Mouse (Mus musculus) MEL (cell line): ENCODE measurements around the gene Kazn. TPM values are rescaled to one million over a fixed set of nuclear protein-coding genes. Genes with fewer than 3 reads are reported as not detected.

Experiments
- DNase-seq: peaks from one replicate; pipeline ENCODE4 v3.0.0; 2011; ENCODE audit warnings: low read depth, low spot score
- H3K27ac ChIP-seq: 2 replicates; pipeline ENCODE4 v1.5.1; 2012; ENCODE audit warnings: low read depth, mild to moderate bottlenecking, control low read depth, low read length, moderate library complexity; ENCODE audit not compliant: control insufficient read depth
- H3K27me3 ChIP-seq, 2 experiments: fragments of 150-350 bp in 1 of 2; sonication (generic) in 1 of 2; 2 replicates each; pipeline ENCODE4 v1.6.1; 2012; ENCODE audit warnings: low read length in 2 of 2, mild to moderate bottlenecking in 2 of 2, improper control_type of control experiment in 1 of 2, moderate library complexity in 1 of 2; ENCODE audit not compliant: insufficient read depth in 2 of 2, control insufficient read depth in 1 of 2
- H3K36me3 ChIP-seq, 2 experiments: 2 replicates each; pipeline ENCODE4 v1.6.1; 2012 to 2014; ENCODE audit warnings: low read length in 2 of 2, improper control_type of control experiment in 1 of 2, inconsistent platforms in 1 of 2, mild to moderate bottlenecking in 1 of 2; ENCODE audit not compliant: insufficient read depth in 2 of 2, control insufficient read depth in 1 of 2
- H3K4me1 ChIP-seq, 2 experiments: fragments of 150-350 bp in 1 of 2; sonication (generic) in 1 of 2; 2 replicates each; pipeline ENCODE4 v1.6.1; 2012; ENCODE audit warnings: low read length in 2 of 2, improper control_type of control experiment in 1 of 2, mild to moderate bottlenecking in 1 of 2; ENCODE audit not compliant: insufficient read depth in 2 of 2, control insufficient read depth in 1 of 2
- H3K4me3 ChIP-seq, 2 experiments: fragments of 150-350 bp in 1 of 2; sonication (generic) in 1 of 2; 2 replicates each; pipeline ENCODE4 v1.5.1; 2012; ENCODE audit warnings: low read depth in 2 of 2, low read length in 2 of 2, mild to moderate bottlenecking in 2 of 2, moderate library complexity in 2 of 2, control low read depth in 1 of 2, improper control_type of control experiment in 1 of 2; ENCODE audit not compliant: control insufficient read depth in 1 of 2, insufficient read depth in 1 of 2
- H3K79me2 ChIP-seq: 2 replicates; pipeline ENCODE4 v1.6.1; 2012; ENCODE audit warnings: mild to moderate bottlenecking, low read length, moderate library complexity; ENCODE audit not compliant: control insufficient read depth, poor library complexity, insufficient read depth
- H3K9ac ChIP-seq: 2 replicates; pipeline ENCODE4 v1.6.1; 2012; ENCODE audit warnings: low read depth, mild to moderate bottlenecking, control low read depth, low read length, moderate library complexity; ENCODE audit not compliant: control insufficient read depth, poor library complexity, severe bottlenecking
- H3K9me3 ChIP-seq: fragments of 150-350 bp; sonication (generic); replicated peaks from 2 replicates; pipeline ENCODE4 v1.6.1; 2012; ENCODE audit warnings: mild to moderate bottlenecking, low read length, improper control_type of control experiment, moderate library complexity; ENCODE audit not compliant: insufficient read depth
- BHLHE40 ChIP-seq: IDR thresholded peaks from 2 replicates; pipeline ENCODE4 v1.6.1; 2012; ENCODE audit warnings: low read depth, mild to moderate bottlenecking, inconsistent platforms, low read length, improper control_type of control experiment, borderline replicate concordance
- CHD1 ChIP-seq: IDR thresholded peaks from 2 replicates; pipeline ENCODE4 v1.6.1; 2012; ENCODE audit warnings: low read depth, mild to moderate bottlenecking, inconsistent platforms, low read length, improper control_type of control experiment
- CTCF ChIP-seq, 3 experiments: IDR thresholded peaks in 2 of 3; conservative IDR thresholded peaks in 1 of 3; 2 replicates each; pipeline ENCODE4 v1.5.1; 2011 to 2012; ENCODE audit warnings: low read length in 3 of 3, low read depth in 2 of 3, mild to moderate bottlenecking in 2 of 3, improper control_type of control experiment in 1 of 3, inconsistent platforms in 1 of 3, mixed read lengths in 1 of 3, moderate library complexity in 1 of 3; ENCODE audit not compliant: control insufficient read depth in 1 of 3, insufficient read depth in 1 of 3, poor library complexity in 1 of 3, severe bottlenecking in 1 of 3
- ELF1 ChIP-seq: IDR thresholded peaks from 2 replicates; pipeline ENCODE4 v1.6.1; 2014; ENCODE audit warnings: low read depth, mild to moderate bottlenecking, inconsistent platforms, low read length, improper control_type of control experiment, moderate library complexity
- EP300 ChIP-seq, 2 experiments: IDR thresholded peaks; 2 replicates each; pipeline ENCODE4 v1.6.1; 2011; ENCODE audit warnings: improper control_type of control experiment in 2 of 2, low read length in 2 of 2, low read depth in 1 of 2, mild to moderate bottlenecking in 1 of 2
- ETS1 ChIP-seq: IDR thresholded peaks from 2 replicates; pipeline ENCODE4 v1.6.1; 2012; ENCODE audit warnings: low read depth, mild to moderate bottlenecking, inconsistent platforms, low read length, improper control_type of control experiment, moderate library complexity
- GABPA ChIP-seq: IDR thresholded peaks from 2 replicates; pipeline ENCODE4 v1.6.1; 2012; ENCODE audit warnings: low read depth, mild to moderate bottlenecking, inconsistent platforms, low read length, improper control_type of control experiment, moderate library complexity
- GATA1 ChIP-seq: IDR thresholded peaks from 2 replicates; pipeline ENCODE4 v1.6.1; 2011; ENCODE audit warnings: low read depth, low read length, improper control_type of control experiment
- JUND ChIP-seq: IDR thresholded peaks from 2 replicates; pipeline ENCODE4 v1.6.1; 2011; ENCODE audit warnings: low read depth, mild to moderate bottlenecking, improper control_type of control experiment, low read length
- MAX ChIP-seq: IDR thresholded peaks from 2 replicates; pipeline ENCODE4 v1.6.1; 2011; ENCODE audit warnings: low read length, improper control_type of control experiment
- MAZ ChIP-seq: IDR thresholded peaks from 2 replicates; pipeline ENCODE4 v1.6.1; 2012; ENCODE audit warnings: low read depth, mild to moderate bottlenecking, inconsistent platforms, low read length, improper control_type of control experiment
- MYC ChIP-seq: IDR thresholded peaks from 2 replicates; pipeline ENCODE4 v1.6.1; 2011; ENCODE audit warnings: low read depth, mild to moderate bottlenecking, low read length, improper control_type of control experiment, moderate library complexity
- NRF1 ChIP-seq: IDR thresholded peaks from 2 replicates; pipeline ENCODE4 v1.6.1; 2014; ENCODE audit warnings: low read depth, mild to moderate bottlenecking, inconsistent platforms, low read length, improper control_type of control experiment, moderate library complexity; ENCODE audit not compliant: poor library complexity, insufficient read depth, severe bottlenecking
- RAD21 ChIP-seq: IDR thresholded peaks from 2 replicates; pipeline ENCODE4 v1.6.1; 2011; ENCODE audit warnings: mild to moderate bottlenecking, low read depth, low read length, improper control_type of control experiment
- SIN3A ChIP-seq: IDR thresholded peaks from 2 replicates; pipeline ENCODE4 v1.6.1; 2012; ENCODE audit warnings: low read length, improper control_type of control experiment, inconsistent platforms
- TBP ChIP-seq: IDR thresholded peaks from 2 replicates; pipeline ENCODE4 v1.8.0; 2011; ENCODE audit warnings: low read depth, low read length, improper control_type of control experiment
- TCF12 ChIP-seq: IDR thresholded peaks from 2 replicates; pipeline ENCODE4 v1.6.1; 2014; ENCODE audit warnings: low read depth, mild to moderate bottlenecking, inconsistent platforms, low read length, improper control_type of control experiment, moderate library complexity
- UBTF ChIP-seq: IDR thresholded peaks from 2 replicates; pipeline ENCODE4 v1.6.1; 2012; ENCODE audit warnings: low read depth, mild to moderate bottlenecking, inconsistent platforms, low read length, improper control_type of control experiment, moderate library complexity, borderline replicate concordance; ENCODE audit not compliant: insufficient read depth
- USF1 ChIP-seq: IDR thresholded peaks from 2 replicates; pipeline ENCODE4 v1.6.1; 2014; ENCODE audit warnings: low read depth, mild to moderate bottlenecking, inconsistent platforms, low read length, improper control_type of control experiment, moderate library complexity
- USF2 ChIP-seq, 2 experiments: IDR thresholded peaks; 2 replicates each; pipeline ENCODE4 v1.6.1; 2011 to 2012; ENCODE audit warnings: improper control_type of control experiment in 2 of 2, low read length in 2 of 2, borderline replicate concordance in 1 of 2, inconsistent platforms in 1 of 2, low read depth in 1 of 2, mild to moderate bottlenecking in 1 of 2; ENCODE audit not compliant: insufficient read depth in 1 of 2
- ZC3H11A ChIP-seq: IDR thresholded peaks from 2 replicates; pipeline ENCODE4 v1.6.1; 2012; ENCODE audit warnings: low read depth, mild to moderate bottlenecking, inconsistent platforms, low read length, improper control_type of control experiment
- polyA plus RNA-seq, 2 experiments: library from polyadenylated mRNA; stranded (reverse) in 1 of 2; unstranded in 1 of 2; fragments of >175 nt in 1 of 2; fragments of >200 nt in 1 of 2; gene quantifications; 2 replicates each; pipeline versions ENCODE4 v1.2.1 to v1.2.4; 2012; ENCODE audit warnings: low replicate concordance in 2 of 2, low read depth in 1 of 2; ENCODE audit not compliant: insufficient read length in 2 of 2, insufficient read depth in 1 of 2, missing spikeins in 1 of 2
- total RNA-seq: library from RNA; depleted of rRNA; stranded (reverse); fragments of 300-350 nt; gene quantifications from 2 replicates; pipeline ENCODE4 v1.2.3, GENCODE M21; 2012

Kazn gene
- total and polyA plus RNA-seq, 3 experiments = not detected

GRCm38 (mm10) chr4:142261725-142262124 lies 22.5 kb upstream of the Kazn start:
- Histone ChIP-seq H3K36me3 (no peaks in the 10 kb centered on the region), H3K27me3 (no peaks in the 10 kb centered on the region), H3K27ac (no peak overlapping the region), H3K79me2 (no peaks in the 10 kb centered on the region), H3K4me3 (no peak overlapping the region), H3K9me3 (no peaks in the 10 kb centered on the region), H3K9ac (no peak overlapping the region), H3K4me1 (no peaks in the 10 kb centered on the region)
- TF ChIP-seq SIN3A (no peak), CHD1 (no peak), NRF1 (no peak), MAX (no peak), GATA1 (no peak), TBP (no peak), CTCF (IDR thresholded peaks at IDR 0.05 in 2 of 3, conservative IDR thresholded peaks at IDR 0.05 in 1 of 3; ENCODE audit: control insufficient read depth in 1 of 3, insufficient read depth in 1 of 3, low read depth in 2 of 3, low read length in 3 of 3, poor library complexity in 1 of 3, severe bottlenecking in 1 of 3) (no peak), GABPA (no peak), RAD21 (no peak), USF1 (no peak), MYC (no peak), ZC3H11A (no peak), USF2 (IDR thresholded peaks at IDR 0.05; ENCODE audit: borderline replicate concordance in 1 of 2, insufficient read depth in 1 of 2, low read depth in 1 of 2, low read length in 2 of 2) (no peak)
- DNase-seq = no peak

- DNase-seq = no peak
- no peaks in the 10 kb centered on the region for H3K4me1 ChIP-seq
- H3K27me3 ChIP-seq = no peaks in the 10 kb centered on the region
- TF ChIP-seq MAZ (no peak), EP300 (IDR thresholded peaks at IDR 0.05; ENCODE audit: low read depth in 1 of 2, low read length in 2 of 2) (no peak), JUND (no peak), CTCF (IDR thresholded peaks at IDR 0.05 in 2 of 3, conservative IDR thresholded peaks at IDR 0.05 in 1 of 3; ENCODE audit: control insufficient read depth in 1 of 3, insufficient read depth in 1 of 3, low read depth in 2 of 3, low read length in 3 of 3, poor library complexity in 1 of 3, severe bottlenecking in 1 of 3) (no peak), RAD21 (no peak), MAX (no peak), GABPA (no peak), UBTF (no peak), TCF12 (no peak), ELF1 (no peak), BHLHE40 (no peak), TBP (no peak), ETS1 (no peak), CHD1 (no peak), MYC (no peak), USF2 (IDR thresholded peaks at IDR 0.05; ENCODE audit: borderline replicate concordance in 1 of 2, insufficient read depth in 1 of 2, low read depth in 1 of 2, low read length in 2 of 2) (no peak)
- H3K79me2 ChIP-seq = no peaks in the 10 kb centered on the region
- H3K36me3 ChIP-seq = no peaks in the 10 kb centered on the region
- no peaks in the 10 kb centered on the region for H3K9me3 ChIP-seq
- no peak overlapping the region for H3K9ac ChIP-seq
- no peak overlapping the region for H3K27ac ChIP-seq
- H3K4me3 ChIP-seq = no peak overlapping the region
Observed at GRCm38 (mm10) chr4:142258730-142259129, 19.5 kb upstream of the Kazn start.
